Mouse (Mus musculus) kidney, adult 2 months (tissue): ENCODE measurements at regions not wholly inside any gene's neighbourhood (a gene's known extent, or its start where the extent isn't known, plus 50 kb on each side); places are given as distances from the start of the nearest gene placed in this dataset.

Experiments used
- CTCF ChIP-seq: fragments of 200-500 bp; conservative IDR thresholded peaks from 2 replicates; pipeline ENCODE4 v1.5.1; 2011; ENCODE audit warnings: low read depth, mild to moderate bottlenecking, control low read depth, low read length, moderate library complexity, mixed read lengths; ENCODE audit not compliant: insufficient read depth, insufficient read length
- POLR2A ChIP-seq: fragments of 200-500 bp; IDR thresholded peaks from one replicate; pipeline ENCODE4 v1.6.1; 2011; ENCODE audit warnings: low read depth, low read length, control low read depth

- TF ChIP-seq CTCF (no peak), POLR2A (no peak)
These were observed 184.5 kb upstream of the Jarid2 start for GRCm38 (mm10) chr13:44544786-44545185.
